Mouse (Mus musculus): ENCODE measurements around the gene Olfr775.

Olfr775 gene

DNA sequence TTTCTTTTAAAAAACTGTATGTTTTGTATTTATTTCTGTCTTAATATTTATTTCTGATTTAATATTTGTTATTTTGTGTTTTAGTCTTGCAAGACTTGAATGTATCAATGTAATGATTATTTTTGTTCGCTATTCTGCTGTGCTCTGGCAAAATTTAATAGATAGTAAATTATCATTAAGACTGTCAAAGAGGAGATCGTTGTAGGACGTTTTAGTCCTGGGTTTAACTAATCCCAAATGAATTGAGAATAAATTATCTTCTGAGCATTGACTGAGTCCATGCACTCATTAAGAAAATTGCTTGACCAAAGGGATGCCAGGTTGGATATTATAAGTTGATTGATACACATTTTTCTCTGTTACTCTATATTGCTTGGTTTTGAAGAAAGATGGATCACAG, at the start of gene Olfr775:
Gene Olfr775, plus strand, starts transcription at position 301 of the 400 bp plus-strand sequence.
- no peak for DNase-seq (ENCODE audit: low read depth)

- DNase-seq (ENCODE audit: low read depth) = no peak
These were observed 17.5 kb upstream of the Olfr775 start for GRCm38 (mm10) chr10:129230737-129231136.

DNA sequence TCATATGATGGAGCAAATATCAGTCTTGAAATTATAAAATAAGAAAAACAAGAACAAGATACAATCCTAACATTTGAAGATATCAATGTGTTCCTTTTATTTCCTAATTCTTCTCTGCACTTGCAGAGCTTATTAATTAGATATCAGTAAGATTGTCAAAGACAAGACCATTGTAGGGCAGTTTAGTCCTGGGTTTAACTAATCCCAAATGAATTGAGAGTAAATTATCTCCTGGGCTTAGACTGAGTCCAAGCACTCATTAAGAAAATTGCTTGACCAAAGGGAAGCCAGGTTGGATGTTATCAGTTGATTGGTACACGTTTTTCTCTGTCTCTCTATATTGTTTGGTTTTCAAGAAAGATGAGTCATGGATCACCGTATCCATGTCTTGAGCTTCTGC, 12.3 kb upstream of the Olfr775 start, which contains the start of gene Olfr774:
Gene Olfr774, plus strand, starts transcription at position 301 of the 400 bp plus-strand sequence.
- DNase-seq (ENCODE audit: low read depth) = no peak

GRCm38 (mm10) chr10:129258827-129259226, 10.6 kb downstream of the Olfr775 start, which contains the start of gene Olfr776:
TSS of gene Olfr776 (plus strand) at chr10:129259127.
- no peak for DNase-seq (ENCODE audit: low read depth)

DNA sequence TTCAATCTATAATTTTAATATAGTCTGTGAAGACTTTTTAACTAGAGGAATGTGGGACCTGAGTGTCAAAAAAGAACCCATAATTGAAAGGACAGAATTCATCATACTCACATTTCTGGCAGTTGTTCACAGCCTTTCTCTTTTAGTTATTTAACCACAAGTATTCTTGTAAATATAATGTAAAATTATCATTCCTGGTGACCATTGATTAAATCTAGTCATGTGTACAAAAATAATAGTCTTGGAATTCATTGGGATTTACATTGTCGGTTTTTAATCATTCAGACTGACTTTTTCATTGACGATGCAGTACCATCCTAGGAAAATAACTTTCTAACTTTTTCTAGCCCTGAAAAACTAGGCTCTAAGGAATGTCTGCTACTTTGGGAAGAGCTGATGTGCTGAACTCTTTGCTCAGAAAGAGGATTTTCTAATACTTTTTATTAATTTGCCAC, 22.9 kb downstream of the Olfr775 start, which contains the start of gene Olfr777:
Gene Olfr777, minus strand, starts transcription at position 405 of the 455 bp plus-strand sequence.
- no peak for DNase-seq (ENCODE audit: low read depth)
